Mouse (Mus musculus) forebrain, embryonic 10.5 days (tissue): ENCODE data around the gene Ank3. TPM values are rescaled to one million over a fixed set of nuclear protein-coding genes. Genes with fewer than 3 reads are reported as not detected.

Experiments
- DNase-seq: peaks from one replicate; pipeline ENCODE4 v3.0.0-alpha.2; 2017; ENCODE audit warnings: low spot score; ENCODE audit errors: extremely low spot score
- H3K27ac ChIP-seq: fragments of 300-500 bp; sonication (generic); 2 replicates; pipeline ENCODE4 v1.5.1; 2016; ENCODE audit warnings: mild to moderate bottlenecking
- H3K27me3 ChIP-seq: fragments of 300-500 bp; sonication (generic); 2 replicates; pipeline ENCODE4 v1.6.1; 2016; ENCODE audit warnings: mild to moderate bottlenecking; ENCODE audit not compliant: poor library complexity, severe bottlenecking
- H3K36me3 ChIP-seq: fragments of 300-500 bp; sonication (generic); replicated peaks from 2 replicates; pipeline ENCODE4 v1.6.1; 2016; ENCODE audit warnings: mild to moderate bottlenecking, moderate library complexity
- H3K4me1 ChIP-seq: fragments of 300-500 bp; sonication (generic); 2 replicates; pipeline ENCODE4 v1.6.1; 2016
- H3K4me3 ChIP-seq: fragments of 300-500 bp; sonication (generic); 2 replicates; pipeline ENCODE4 v1.5.1; 2016; ENCODE audit warnings: mild to moderate bottlenecking, moderate library complexity
- H3K9me3 ChIP-seq: fragments of 300-500 bp; sonication (generic); 2 replicates; pipeline ENCODE4 v1.6.1; 2016; ENCODE audit warnings: mild to moderate bottlenecking, moderate library complexity
- WGBS: fragments of 180-500 bp; shearing (Covaris S2); methylation state at CpG from one replicate; pipeline ENCODE4 v1.1.7; 2016; 5-methylcytosine and 5-hydroxymethylcytosine counted together
- polyA plus RNA-seq: library from polyadenylated mRNA; unstranded; fragments of >200 nt; fragmentation: Nextera tagmentation; extraction: Ambion mirVana; gene quantifications from 2 replicates; pipeline ENCODE4 v1.2.1, GENCODE M21; 2016

Ank3 gene
- polyA plus RNA-seq, 1 experiment from 2014 or later = 24.8 TPM

DNA sequence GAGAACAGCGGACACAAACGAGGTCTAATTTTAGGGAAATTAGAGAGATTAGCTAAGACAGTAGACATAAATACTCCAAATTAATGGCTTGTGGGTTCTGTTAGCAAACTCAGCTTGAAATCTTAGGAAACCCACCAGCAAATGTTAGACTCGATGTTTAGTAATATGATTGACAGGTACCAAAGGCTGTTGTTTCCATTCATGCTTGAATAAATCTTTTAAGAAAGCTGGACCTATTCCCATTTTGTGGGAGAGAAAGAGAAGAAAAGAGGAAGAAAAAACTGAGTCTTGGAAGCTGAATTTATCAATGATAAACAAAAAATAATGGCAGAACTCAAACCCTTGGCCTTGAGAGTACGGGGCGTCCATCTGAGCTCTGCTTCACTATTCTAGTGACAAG, 320.8 kb downstream of the Ank3 start:
- Histone ChIP-seq H3K9me3 (no peaks in the 10 kb centered on the region), H3K4me3 (no peak overlapping the region), H3K36me3 (no peaks in the 10 kb centered on the region), H3K27ac (no peak overlapping the region), H3K27me3 (no peaks in the 10 kb centered on the region), H3K4me1 (peaks cover 25% of the 10 kb centered on the region)
- no peak for DNase-seq
- WGBS = 61% methylated on average over 5 of the region's 5 CpGs

DNA sequence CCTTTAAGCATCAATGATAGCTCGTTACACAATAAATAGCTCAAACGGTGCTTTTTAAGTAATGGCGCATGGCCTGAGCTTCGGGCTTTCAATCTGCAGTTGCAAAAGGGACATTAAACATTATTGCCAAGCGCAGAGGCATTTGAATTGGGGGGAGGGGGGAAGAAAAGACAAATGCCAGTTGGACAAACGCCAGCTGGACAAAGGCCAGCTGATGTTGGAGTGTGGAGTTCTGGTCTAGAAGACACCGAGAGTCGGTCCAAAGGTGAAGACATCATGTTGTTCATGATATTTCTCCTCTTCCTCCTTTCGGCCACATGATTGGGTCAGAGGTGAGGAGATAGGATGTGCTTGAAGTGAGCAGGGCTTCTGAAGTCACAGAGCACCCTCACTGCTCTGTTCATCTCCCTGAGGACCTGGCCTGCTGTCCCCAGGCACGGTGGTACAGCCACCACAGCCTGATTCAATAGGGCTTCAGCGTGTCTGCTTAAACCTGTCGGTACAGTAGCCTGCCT, 321.4 kb downstream of the Ank3 start:
- H3K4me3 ChIP-seq = no peak overlapping the region
- H3K9me3 ChIP-seq = no peaks in the 10 kb centered on the region
- peaks cover 25% of the 10 kb centered on the region for H3K4me1 ChIP-seq
- DNase-seq = no peak
- no peaks in the 10 kb centered on the region for H3K27me3 ChIP-seq
- H3K36me3 ChIP-seq = no peaks in the 10 kb centered on the region
- no peak overlapping the region for H3K27ac ChIP-seq
- 62% methylated on average over 12 of the region's 12 CpGs for WGBS

DNA sequence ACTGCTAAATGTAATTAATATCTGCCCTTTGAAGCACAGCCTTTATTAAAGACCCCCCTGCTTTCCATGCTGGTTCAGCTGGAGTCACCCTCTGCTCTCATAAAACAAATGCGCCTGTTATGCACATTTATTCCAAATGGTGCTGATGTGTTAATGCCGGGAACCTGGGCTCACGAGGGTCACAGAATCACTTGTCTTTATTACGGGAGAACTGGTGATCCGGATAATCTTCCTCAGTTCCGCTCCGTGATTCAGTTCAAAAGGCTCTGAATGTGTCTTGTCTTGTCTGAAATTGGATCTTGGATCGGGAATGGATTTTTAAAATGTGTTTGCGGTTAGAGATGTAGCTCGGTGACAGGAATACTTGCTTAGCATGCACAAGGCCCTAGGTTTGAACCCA, 321.9 kb downstream of the Ank3 start:
- WGBS = 42% methylated on average over 10 of the region's 10 CpGs
- DNase-seq = no peak

GRCm38 (mm10) chr10:69720899-69721490, 322.4 kb downstream of the Ank3 start:
- Histone ChIP-seq H3K4me1 (peaks cover 25% of the 10 kb centered on the region), H3K36me3 (no peaks in the 10 kb centered on the region), H3K9me3 (no peaks in the 10 kb centered on the region), H3K4me3 (no peak overlapping the region), H3K27ac (no peak overlapping the region), H3K27me3 (no peaks in the 10 kb centered on the region)
- 62% methylated on average over 6 of the region's 6 CpGs for WGBS
- DNase-seq = no peak

More for the DNA sequence above, 321.9 kb downstream of the Ank3 start:
- Histone ChIP-seq H3K4me1 (peaks cover 25% of the 10 kb centered on the region), H3K9me3 (no peaks in the 10 kb centered on the region), H3K4me3 (no peak overlapping the region), H3K27ac (no peak overlapping the region), H3K36me3 (no peaks in the 10 kb centered on the region), H3K27me3 (no peaks in the 10 kb centered on the region)

- 100% methylated on average over 4 of the region's 4 CpGs for WGBS
- H3K4me3 ChIP-seq = no peak overlapping the region
- no peak overlapping the region for H3K27ac ChIP-seq
- no peaks in the 10 kb centered on the region for H3K9me3 ChIP-seq
- peaks cover 24% of the 10 kb centered on the region for H3K4me1 ChIP-seq
- H3K36me3 ChIP-seq = no peaks in the 10 kb centered on the region
- H3K27me3 ChIP-seq = no peaks in the 10 kb centered on the region
- no peak for DNase-seq
Observed at GRCm38 (mm10) chr10:69724159-69724558, 325.6 kb downstream of the Ank3 start.

DNA sequence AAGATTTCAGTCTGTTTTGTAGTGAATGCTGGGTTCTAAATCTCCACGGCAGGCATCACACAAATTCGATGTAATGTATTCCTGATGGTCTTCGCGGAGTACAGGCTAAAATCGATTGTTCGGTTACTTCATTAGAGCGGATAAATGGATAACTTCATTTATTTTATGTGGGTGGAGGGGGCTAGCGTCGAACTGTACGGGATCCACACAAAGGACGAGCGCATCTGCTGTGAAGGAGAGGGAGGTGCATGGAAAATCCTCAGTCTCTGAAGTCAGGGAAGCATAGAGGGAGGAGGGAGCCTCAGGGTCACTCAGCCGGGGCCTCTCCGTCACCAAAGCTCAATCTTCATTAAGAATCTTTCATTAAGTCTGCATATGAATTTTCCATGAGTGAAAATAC, 326.5 kb downstream of the Ank3 start:
- Histone ChIP-seq H3K4me1 (peaks cover 15% of the 10 kb centered on the region), H3K27ac (no peak overlapping the region), H3K9me3 (no peaks in the 10 kb centered on the region), H3K36me3 (no peaks in the 10 kb centered on the region), H3K4me3 (no peak overlapping the region), H3K27me3 (no peaks in the 10 kb centered on the region)
- 93% methylated on average over 14 of the region's 14 CpGs for WGBS
- DNase-seq = no peak

- 93% methylated on average over 2 of the region's 2 CpGs for WGBS
- no peak for DNase-seq
- no peaks in the 10 kb centered on the region for H3K27me3 ChIP-seq
- no peaks in the 10 kb centered on the region for H3K9me3 ChIP-seq
- peaks cover 12% of the 10 kb centered on the region for H3K4me1 ChIP-seq
- no peak overlapping the region for H3K27ac ChIP-seq
- H3K4me3 ChIP-seq = no peak overlapping the region
- no peaks in the 10 kb centered on the region for H3K36me3 ChIP-seq
Observed at GRCm38 (mm10) chr10:69726265-69726664, 327.7 kb downstream of the Ank3 start.

DNA sequence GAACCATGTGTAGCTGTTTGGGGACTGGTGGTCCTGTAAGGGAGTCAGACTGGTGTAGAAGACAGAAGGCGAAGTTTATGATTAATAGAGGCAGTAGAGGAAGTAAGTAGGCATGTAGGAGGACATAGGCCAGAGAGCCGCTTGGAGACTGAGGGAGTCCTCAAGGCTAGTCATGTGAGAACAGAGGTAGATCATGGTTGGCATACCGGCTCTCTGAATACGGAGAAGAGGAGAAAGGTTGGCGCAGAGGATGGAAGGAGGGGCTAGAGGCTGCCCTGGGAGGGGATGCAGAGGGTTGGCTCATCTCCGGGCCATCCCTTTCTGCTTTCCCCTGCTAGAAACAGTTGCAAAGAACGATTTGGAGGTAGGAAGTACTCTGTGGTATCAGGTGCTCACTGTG, 328.2 kb downstream of the Ank3 start:
- Histone ChIP-seq H3K27me3 (no peaks in the 10 kb centered on the region), H3K9me3 (no peaks in the 10 kb centered on the region), H3K27ac (no peak overlapping the region), H3K4me1 (peaks cover 10% of the 10 kb centered on the region), H3K36me3 (no peaks in the 10 kb centered on the region), H3K4me3 (no peak overlapping the region)
- DNase-seq = no peak
- 90% methylated on average over 7 of the region's 7 CpGs for whole genome bisulfite sequencing

DNA sequence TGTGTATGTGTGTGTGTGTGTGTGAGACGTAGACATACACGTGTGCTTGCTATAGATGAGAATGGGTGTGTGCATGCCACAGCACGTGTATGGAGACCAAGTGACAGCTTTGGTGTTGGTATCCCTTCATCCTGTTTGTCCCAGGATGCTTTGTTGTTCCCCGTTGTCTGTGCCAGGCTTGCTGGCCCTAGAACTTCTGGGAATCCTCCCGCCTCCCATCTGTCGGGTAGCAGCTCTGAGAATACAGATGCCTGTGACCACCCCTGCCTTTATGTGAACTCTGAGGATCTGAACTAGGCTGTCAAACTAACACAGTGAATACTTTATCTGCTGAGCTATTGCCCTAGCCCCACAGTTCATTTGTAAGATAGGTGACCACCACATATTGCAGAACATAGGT, 330.3 kb downstream of the Ank3 start:
- peaks cover 8% of the 10 kb centered on the region for H3K4me1 ChIP-seq
- H3K36me3 ChIP-seq = no peaks in the 10 kb centered on the region
- WGBS = 87% methylated on average over 6 of the region's 6 CpGs
- H3K9me3 ChIP-seq = no peaks in the 10 kb centered on the region
- no peak for DNase-seq
- H3K27me3 ChIP-seq = no peaks in the 10 kb centered on the region
- no peak overlapping the region for H3K27ac ChIP-seq
- no peak overlapping the region for H3K4me3 ChIP-seq

- 80% methylated on average over 10 of the region's 10 CpGs for WGBS
Observed at GRCm38 (mm10) chr10:69730351-69730871, 331.8 kb downstream of the Ank3 start.

DNA sequence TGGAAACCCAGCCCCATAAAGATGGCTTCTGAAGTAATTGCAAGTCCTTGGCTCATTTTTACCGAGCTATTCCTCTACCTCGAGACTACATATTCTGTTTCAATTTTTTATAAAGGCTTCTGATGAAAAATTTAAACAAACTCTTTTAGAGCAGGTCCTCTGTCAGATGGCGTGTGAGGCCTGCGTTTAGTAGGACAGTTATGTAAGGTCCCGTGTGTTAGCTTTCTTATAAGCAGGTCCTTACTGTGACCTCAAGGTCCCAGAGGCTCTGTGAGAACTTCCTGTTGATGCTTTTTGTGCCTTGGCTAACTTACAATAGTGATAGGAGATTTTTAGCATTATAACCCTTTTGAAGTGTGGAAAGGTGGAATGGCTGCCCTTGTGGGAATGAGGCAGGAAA, 332.8 kb downstream of the Ank3 start:
- Histone ChIP-seq H3K4me3 (no peak overlapping the region), H3K36me3 (no peaks in the 10 kb centered on the region), H3K27me3 (no peaks in the 10 kb centered on the region), H3K9me3 (no peaks in the 10 kb centered on the region), H3K27ac (no peak overlapping the region), H3K4me1 (peaks cover 8% of the 10 kb centered on the region)
- no peak for DNase-seq
- 87% methylated on average over 5 of the region's 5 CpGs for WGBS

More at GRCm38 (mm10) chr10:69730351-69730871, 331.8 kb downstream of the Ank3 start:
- no peak overlapping the region for H3K4me3 ChIP-seq
- H3K27me3 ChIP-seq = no peaks in the 10 kb centered on the region
- no peaks in the 10 kb centered on the region for H3K36me3 ChIP-seq
- no peaks in the 10 kb centered on the region for H3K9me3 ChIP-seq
- no peak for DNase-seq
- no peak overlapping the region for H3K27ac ChIP-seq
- H3K4me1 ChIP-seq = peaks cover 8% of the 10 kb centered on the region

DNA sequence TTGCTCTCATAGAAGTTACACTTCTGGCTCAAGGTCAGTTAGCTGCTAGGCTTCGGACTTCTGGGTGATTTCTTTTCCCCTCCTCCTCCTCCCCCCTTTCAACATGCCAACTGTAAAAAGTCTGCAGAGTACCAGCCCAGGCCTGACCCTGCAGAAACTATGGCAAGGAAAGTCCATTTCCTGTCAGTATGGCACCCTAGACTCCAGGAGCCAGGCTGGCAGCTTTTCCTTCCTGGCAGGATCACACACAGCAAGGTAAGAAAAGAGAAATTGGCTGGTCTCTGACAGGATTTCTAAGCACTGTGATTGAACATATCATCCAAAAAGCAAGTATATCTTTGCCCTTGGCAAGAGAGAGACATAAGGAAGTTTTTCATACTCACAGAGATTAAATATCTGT, 333.3 kb downstream of the Ank3 start:
- H3K27me3 ChIP-seq = no peaks in the 10 kb centered on the region
- WGBS = 71% methylated on average over 1 of the region's 1 CpGs
- no peak overlapping the region for H3K4me3 ChIP-seq
- DNase-seq = no peak
- H3K36me3 ChIP-seq = no peaks in the 10 kb centered on the region
- H3K27ac ChIP-seq = no peak overlapping the region
- H3K9me3 ChIP-seq = no peaks in the 10 kb centered on the region
- H3K4me1 ChIP-seq = peaks cover 8% of the 10 kb centered on the region

- no peaks in the 10 kb centered on the region for H3K36me3 ChIP-seq
- peaks cover 5% of the 10 kb centered on the region; the same call in 1 of the 2 replicates for H3K4me1 ChIP-seq
- H3K9me3 ChIP-seq = no peaks in the 10 kb centered on the region
- DNase-seq = no peak
- no peaks in the 10 kb centered on the region for H3K27me3 ChIP-seq
- no peak overlapping the region for H3K4me3 ChIP-seq
- no peak overlapping the region for H3K27ac ChIP-seq
- WGBS = 69% methylated on average over 7 of the region's 7 CpGs
Observed at GRCm38 (mm10) chr10:69736241-69736640, 337.7 kb downstream of the Ank3 start.
